Comparison of ENCODE assay signal across 10 mouse cellular contexts in the genomic region with DNA sequence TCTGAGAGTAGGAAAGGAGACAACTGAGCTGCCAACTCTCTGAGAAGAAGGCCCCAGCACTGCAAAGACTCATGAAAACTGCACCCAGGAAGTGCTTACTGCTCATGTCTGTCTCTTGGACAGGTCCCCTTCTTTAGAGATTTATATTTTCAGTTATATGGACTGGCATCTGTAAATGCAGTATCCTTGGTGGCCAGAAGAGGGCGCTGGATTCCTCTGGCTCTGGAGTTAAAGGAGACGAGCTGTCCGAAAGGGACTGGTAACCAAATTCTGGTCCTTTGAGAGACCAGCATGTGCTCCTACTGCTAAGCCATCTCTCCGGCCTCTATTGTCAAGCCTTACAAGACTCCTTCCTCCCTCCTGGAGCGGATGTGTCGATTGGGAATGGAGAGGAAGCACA. TPM values are rescaled to one million over a fixed set of nuclear protein-coding genes. Genes with fewer than 3 reads are reported as not detected.
DNase-seq lines count a peak whose midpoint lies in the region; ATAC-seq and TF ChIP-seq lines count a peak whose summit lies in the region.
"Had no signal": no experiment of that assay in that cellular context is flagged by ENCODE, and none has a peak within 500 bp of the region (broad histone marks: within the 10 kb centered on the region; RNA-seq: fewer than 3 reads in every experiment).

No protein-coding gene starts in this region.

- TF ChIP-seq CTCF in E14TG2a.4 (conservative IDR thresholded peaks at IDR 0.05; ENCODE audit: low read length), result peak; percentile 95

- no peak overlapping the region for H3K4me2 ChIP-seq in kidney, embryonic 15.5 days
- H3K4me2 ChIP-seq in neural tube, embryonic 11.5 days (ENCODE audit: low read depth), result no peak overlapping the region
- no peak overlapping the region for H3K4me2 ChIP-seq in intestine, embryonic 15.5 days (replicated peaks)
- H3K4me2 ChIP-seq: heart, embryonic 12.5 days had no signal

- WGBS in kidney, embryonic 15.5 days, result 62% methylated on average over 6 of the region's 6 CpGs
- 53% methylated on average over 6 of the region's 6 CpGs for WGBS in neural tube, embryonic 11.5 days
- WGBS in intestine, embryonic 15.5 days, result 46% methylated on average over 6 of the region's 6 CpGs

- H3K9ac ChIP-seq in kidney, embryonic 15.5 days, result no peak overlapping the region
- no peak overlapping the region for H3K9ac ChIP-seq in neural tube, embryonic 11.5 days (ENCODE audit: low read length)
- no peak overlapping the region for H3K9ac ChIP-seq in intestine, embryonic 15.5 days
- H3K9ac ChIP-seq: heart, embryonic 12.5 days had no signal

- H3K27me3 ChIP-seq in kidney, embryonic 15.5 days, result 0 out of 2 replicates have a peak, but pooled peaks cover 4% of the 10 kb centered on the region
- H3K27me3 ChIP-seq in E14TG2a.4 (ENCODE audit: insufficient read depth, low read length), result peaks cover 7% of the 10 kb centered on the region; the same call in 1 of the 2 replicates
- H3K27me3 ChIP-seq in neural tube, embryonic 11.5 days (ENCODE audit: control insufficient read depth, insufficient read depth, low read length), result no peaks in the 10 kb centered on the region
- H3K27me3 ChIP-seq in intestine, embryonic 15.5 days (replicated peaks), result no peaks in the 10 kb centered on the region

- peaks cover 14% of the 10 kb centered on the region for H3K4me1 ChIP-seq in kidney, embryonic 15.5 days
- H3K4me1 ChIP-seq in E14TG2a.4 (replicated peaks; ENCODE audit: low read depth, low read length), result peaks cover 80% of the 10 kb centered on the region
- no peaks in the 10 kb centered on the region for H3K4me1 ChIP-seq in neural tube, embryonic 11.5 days (ENCODE audit: control insufficient read depth, insufficient read depth, low read length)
- H3K4me1 ChIP-seq in intestine, embryonic 15.5 days (replicated peaks), result no peaks in the 10 kb centered on the region

- H3K4me3 ChIP-seq in kidney, embryonic 15.5 days (replicated peaks), result no peak overlapping the region
- H3K4me3 ChIP-seq in E14TG2a.4 (replicated peaks; ENCODE audit: low read length), result no peak overlapping the region
- no peak overlapping the region for H3K4me3 ChIP-seq in neural tube, embryonic 11.5 days (ENCODE audit: low read depth, low read length)
- H3K4me3 ChIP-seq in intestine, embryonic 15.5 days (replicated peaks), result no peak overlapping the region
- H3K4me3 ChIP-seq: heart, embryonic 12.5 days had no signal

- peak; percentile 29 for DNase-seq in kidney, postnatal 10 days
- DNase-seq in brain, adult 2 months (ENCODE audit: low read depth, low spot score), result peak; percentile 23
- DNase-seq in neural tube, embryonic 11.5 days (ENCODE audit: low spot score), result peak; percentile 30
- DNase-seq in ovary, postnatal 14 days (ENCODE audit: low spot score), result no peak
- DNase-seq: cerebellum, adult 8-10 months; layer of hippocampus, postnatal 36 days had no signal

- no peaks in the 10 kb centered on the region for H3K36me3 ChIP-seq in kidney, embryonic 15.5 days
- no peaks in the 10 kb centered on the region for H3K36me3 ChIP-seq in E14TG2a.4 (ENCODE audit: insufficient read depth, low read length)
- no peaks in the 10 kb centered on the region for H3K36me3 ChIP-seq in neural tube, embryonic 11.5 days (ENCODE audit: control insufficient read depth, insufficient read depth, low read length)
- H3K36me3 ChIP-seq in intestine, embryonic 15.5 days, result no peaks in the 10 kb centered on the region
- H3K36me3 ChIP-seq: heart, embryonic 12.5 days had no signal

- no peak for ATAC-seq in kidney, embryonic 15.5 days (replicated peaks; ENCODE audit: low FRiP score)
- ATAC-seq in neural tube, embryonic 11.5 days (ENCODE audit: insufficient read depth, low FRiP score, low TSS enrichment), result no peak
- ATAC-seq in intestine, embryonic 15.5 days, result no peak

- H3K27ac ChIP-seq in kidney, embryonic 15.5 days, result no peak overlapping the region
- H3K27ac ChIP-seq in neural tube, embryonic 11.5 days (ENCODE audit: low read depth, low read length), result no peak overlapping the region
- H3K27ac ChIP-seq in intestine, embryonic 15.5 days, result no peak overlapping the region

- H3K9me3 ChIP-seq in kidney, embryonic 15.5 days (replicated peaks), result no peaks in the 10 kb centered on the region
- H3K9me3 ChIP-seq in E14TG2a.4 (ENCODE audit: low read length), result no peaks in the 10 kb centered on the region; the same call in 1 of the 2 replicates
- no peaks in the 10 kb centered on the region for H3K9me3 ChIP-seq in neural tube, embryonic 11.5 days (ENCODE audit: control insufficient read depth, low read length)
- H3K9me3 ChIP-seq in intestine, embryonic 15.5 days, result no peaks in the 10 kb centered on the region
- H3K9me3 ChIP-seq: heart, embryonic 12.5 days had no signal

RNA-seq across cellular contexts. Expression of a gene that starts 26.9 kb away (rescaled TPM):
- polyA plus RNA-seq in kidney, embryonic 15.5 days (2015; fragmentation: Nextera tagmentation; extraction: Ambion mirVana), result 7.1 and 8.5 TPM in 2 replicates
- polyA plus RNA-seq in neural tube, embryonic 11.5 days (2014; fragmentation: Nextera tagmentation; extraction: Ambion mirVana), result 8.2 and 8.3 TPM in 2 replicates
- polyA plus RNA-seq in intestine, embryonic 15.5 days (2015; fragmentation: Nextera tagmentation; extraction: Ambion mirVana), result 7.3 and 8.1 TPM in 2 replicates

RNA-seq across cellular contexts. Expression of a gene that starts 28.9 kb away (rescaled TPM):
- 18.4 and 20.0 TPM in 2 replicates for polyA plus RNA-seq in kidney, embryonic 15.5 days (2015; fragmentation: Nextera tagmentation; extraction: Ambion mirVana)
- polyA plus RNA-seq in neural tube, embryonic 11.5 days (2014; fragmentation: Nextera tagmentation; extraction: Ambion mirVana), result 13.5 and 14.1 TPM in 2 replicates
- 14.0 and 14.2 TPM in 2 replicates for polyA plus RNA-seq in intestine, embryonic 15.5 days (2015; fragmentation: Nextera tagmentation; extraction: Ambion mirVana)

RNA-seq across cellular contexts. Expression of a gene that starts 55.2 kb away (rescaled TPM):
- polyA plus RNA-seq in kidney, embryonic 15.5 days (2015; fragmentation: Nextera tagmentation; extraction: Ambion mirVana), result 7.4 and 8.3 TPM in 2 replicates
- 1.2 and 1.4 TPM in 2 replicates for polyA plus RNA-seq in neural tube, embryonic 11.5 days (2014; fragmentation: Nextera tagmentation; extraction: Ambion mirVana)
- polyA plus RNA-seq in intestine, embryonic 15.5 days (2015; fragmentation: Nextera tagmentation; extraction: Ambion mirVana), result 13.0 and 14.5 TPM in 2 replicates
